In the genomic region with DNA sequence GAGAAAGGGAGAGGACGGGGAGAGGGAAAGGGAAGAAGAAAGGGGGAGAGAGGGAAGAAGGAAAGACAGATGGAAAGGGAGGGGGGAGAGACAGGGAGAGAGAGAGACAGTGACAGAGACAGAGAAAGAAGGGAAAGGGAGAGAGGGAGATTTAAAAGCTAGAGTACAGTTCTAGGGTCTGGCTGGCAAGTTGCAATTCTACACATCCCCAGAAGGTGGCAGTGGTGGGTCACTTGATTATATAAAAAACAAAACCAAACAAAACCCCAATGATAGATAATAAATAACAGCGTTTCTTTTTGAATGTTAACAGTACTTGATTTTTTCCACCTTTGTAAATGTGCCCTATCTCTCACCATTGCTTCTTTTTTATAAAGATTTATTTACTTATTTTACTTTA, we compare ENCODE assay signal across 8 mouse cellular contexts. TPM values are rescaled to one million over a fixed set of nuclear protein-coding genes. Genes with fewer than 3 reads are reported as not detected.
DNase-seq lines count a peak whose midpoint lies in the region; ATAC-seq and TF ChIP-seq lines count a peak whose summit lies in the region.

No protein-coding gene starts in this region.

- WGBS in kidney, postnatal 0 days = 40% methylated on average over 2 of the region's 2 CpGs
- 38% methylated on average over 2 of the region's 2 CpGs for WGBS in kidney, embryonic 15.5 days
- WGBS in limb, embryonic 10.5 days = 52% methylated on average over 2 of the region's 2 CpGs
- 45% methylated on average over 2 of the region's 2 CpGs for WGBS in neural tube, embryonic 12.5 days

- H3K9me3 ChIP-seq in kidney, postnatal 0 days (replicated peaks; ENCODE audit: low read length) = no peaks in the 10 kb centered on the region
- no peaks in the 10 kb centered on the region for H3K9me3 ChIP-seq in kidney, embryonic 15.5 days (replicated peaks)
- no peaks in the 10 kb centered on the region for H3K9me3 ChIP-seq in G1E (replicated peaks)
- no peaks in the 10 kb centered on the region for H3K9me3 ChIP-seq in limb, embryonic 10.5 days (replicated peaks)
- no peaks in the 10 kb centered on the region for H3K9me3 ChIP-seq in neural tube, embryonic 12.5 days

- peaks cover 15% of the 10 kb centered on the region for H3K36me3 ChIP-seq in kidney, postnatal 0 days (ENCODE audit: insufficient read depth, low read length)
- peaks cover 17% of the 10 kb centered on the region for H3K36me3 ChIP-seq in kidney, embryonic 15.5 days
- peaks cover 62% of the 10 kb centered on the region for H3K36me3 ChIP-seq in G1E (replicated peaks)
- peaks cover 13% of the 10 kb centered on the region for H3K36me3 ChIP-seq in limb, embryonic 10.5 days
- peaks cover 17% of the 10 kb centered on the region for H3K36me3 ChIP-seq in neural tube, embryonic 12.5 days

- H3K9ac ChIP-seq in kidney, postnatal 0 days (ENCODE audit: low read depth, low read length) = no peak overlapping the region
- H3K9ac ChIP-seq in kidney, embryonic 15.5 days = no peak overlapping the region
- no peak overlapping the region for H3K9ac ChIP-seq in neural tube, embryonic 12.5 days

- intact Hi-C loops in heart, postnatal 14 days (cut with DNase I) = loop anchor here (1.0 to 2.0 kb wide), 2 partner anchors 55 to 75 kb away; no protein-coding TSS in a partner anchor

- no peaks in the 10 kb centered on the region for H3K4me1 ChIP-seq in kidney, postnatal 0 days (replicated peaks; ENCODE audit: insufficient read depth, low read length)
- H3K4me1 ChIP-seq in kidney, embryonic 15.5 days = no peaks in the 10 kb centered on the region
- peaks cover 10% of the 10 kb centered on the region; the same call in 1 of the 2 replicates for H3K4me1 ChIP-seq in G1E (ENCODE audit: insufficient read depth, low read depth, low read length)
- no peaks in the 10 kb centered on the region for H3K4me1 ChIP-seq in limb, embryonic 10.5 days
- H3K4me1 ChIP-seq in neural tube, embryonic 12.5 days = no peaks in the 10 kb centered on the region

- ATAC-seq in kidney, postnatal 0 days (replicated peaks; ENCODE audit: low FRiP score, low read depth) = no peak
- ATAC-seq in kidney, embryonic 15.5 days (replicated peaks; ENCODE audit: low FRiP score) = no peak
- ATAC-seq in G1E (ENCODE audit: extremely low read depth, insufficient number of reproducible peaks, low FRiP score, poor library complexity, severe bottlenecking) = no peak
- 0 out of 2 replicates have a peak, but pooled peaks have one; percentile 56 for ATAC-seq in neural tube, embryonic 12.5 days (ENCODE audit: low FRiP score, low read depth)

- TF ChIP-seq CTCF in kidney, postnatal 0 days (IDR thresholded peaks at IDR 0.05; ENCODE audit: low read depth) = peak; percentile 90
- TF ChIP-seq CTCF in G1E (IDR thresholded peaks at IDR 0.05; ENCODE audit: low read depth, low read length) = peak; percentile 81

- DNase-seq in kidney, postnatal 0 days (ENCODE audit: low spot score) = peak; percentile 79
- DNase-seq in G1E (ENCODE audit: low spot score) = no peak
- DNase-seq in c-Kit-positive CD71-negative TER-119-negative erythroid progenitor cells, embryonic 14.5 days (ENCODE audit: low read depth) = peak; percentile 44
- DNase-seq in heart, postnatal 14 days = peak; percentile 65 to 76
- peak; percentile 53 for DNase-seq in limb, embryonic 10.5 days (ENCODE audit: low spot score)
- peak; percentile 76 for DNase-seq in thymus, postnatal 4 days

- H3K27me3 ChIP-seq in kidney, postnatal 0 days (ENCODE audit: insufficient read depth, low read length) = no peaks in the 10 kb centered on the region
- no peaks in the 10 kb centered on the region for H3K27me3 ChIP-seq in kidney, embryonic 15.5 days
- no peaks in the 10 kb centered on the region for H3K27me3 ChIP-seq in G1E (ENCODE audit: insufficient read depth, low read length)
- H3K27me3 ChIP-seq in limb, embryonic 10.5 days (ENCODE audit: low read depth, poor library complexity, severe bottlenecking) = no peaks in the 10 kb centered on the region
- no peaks in the 10 kb centered on the region for H3K27me3 ChIP-seq in neural tube, embryonic 12.5 days (replicated peaks)

- H3K27ac ChIP-seq in kidney, postnatal 0 days = no peak overlapping the region
- no peak overlapping the region for H3K27ac ChIP-seq in kidney, embryonic 15.5 days
- no peak overlapping the region for H3K27ac ChIP-seq in limb, embryonic 10.5 days
- no peak overlapping the region for H3K27ac ChIP-seq in neural tube, embryonic 12.5 days

- no peak overlapping the region for H3K4me3 ChIP-seq in kidney, postnatal 0 days (replicated peaks; ENCODE audit: low read depth, low read length)
- no peak overlapping the region for H3K4me3 ChIP-seq in kidney, embryonic 15.5 days (replicated peaks)
- H3K4me3 ChIP-seq in G1E (ENCODE audit: low read depth, low read length) = no peak overlapping the region
- H3K4me3 ChIP-seq in limb, embryonic 10.5 days = no peak overlapping the region
- no peak overlapping the region for H3K4me3 ChIP-seq in neural tube, embryonic 12.5 days

- no peak overlapping the region for H3K4me2 ChIP-seq in kidney, postnatal 0 days (ENCODE audit: low read length)
- H3K4me2 ChIP-seq in kidney, embryonic 15.5 days = no peak overlapping the region
- H3K4me2 ChIP-seq in neural tube, embryonic 12.5 days (replicated peaks) = no peak overlapping the region

RNA-seq across cellular contexts. Expression of gene Limd1, which starts 28.3 kb away (rescaled TPM):
- polyA plus RNA-seq in kidney, postnatal 0 days (2015; fragmentation: Nextera tagmentation; extraction: Ambion mirVana) = 43.3 and 44.0 TPM in 2 replicates
- 49.3 and 50.5 TPM in 2 replicates for polyA plus RNA-seq in kidney, embryonic 15.5 days (2015; fragmentation: Nextera tagmentation; extraction: Ambion mirVana)
- total RNA-seq in G1E (2014; fragmentation: Nextera tagmentation) = 30.3 and 31.2 TPM in 2 replicates
- total RNA-seq in G1E (2017) = 22.8 and 24.9 TPM in 2 replicates
- 12.8 and 14.0 TPM in 2 replicates for polyA plus RNA-seq in G1E (2012)
- 10 to 100 TPM; 41.9 to 43.6 TPM for total RNA-seq in heart, postnatal 14 days (2021)
- polyA plus RNA-seq in limb, embryonic 10.5 days (2016; fragmentation: Nextera tagmentation; extraction: Ambion mirVana) = 55.2 and 55.8 TPM in 2 replicates
- 35.6 and 37.3 TPM in 2 replicates for polyA plus RNA-seq in neural tube, embryonic 12.5 days (2016; fragmentation: Nextera tagmentation; extraction: Ambion mirVana)
